Mouse (Mus musculus): ENCODE results near the gene Plxnb2. TPM values are rescaled to one million over a fixed set of nuclear protein-coding genes. Genes with fewer than 3 reads are reported as not detected.

The Plxnb2 gene
- polyA plus RNA-seq, 1 experiment from 2014 or later, result 152 TPM

DNA sequence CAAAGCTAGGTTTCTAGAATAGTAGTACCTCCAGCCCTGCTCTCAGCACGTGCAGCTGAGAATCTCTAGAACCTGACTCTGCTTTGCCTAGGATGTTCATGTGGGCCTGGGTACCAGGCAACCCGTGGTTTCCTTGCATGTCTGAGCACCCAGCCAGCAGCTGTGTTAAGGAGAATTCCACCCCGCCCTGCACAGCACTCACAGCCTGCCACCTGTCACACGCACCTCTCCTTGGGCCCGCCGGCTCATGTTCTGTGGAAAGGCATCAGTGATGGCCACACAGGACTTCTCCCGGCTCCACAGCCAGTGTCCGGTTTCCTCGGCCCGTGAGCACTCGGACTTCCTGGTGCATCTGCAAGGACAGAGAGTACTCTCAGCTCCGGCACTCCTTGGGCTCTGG is 15.1 kb downstream of the Plxnb2 start:
- Histone ChIP-seq H3K9me3 (no peaks in the 10 kb centered on the region), H3K27me3 (replicated peaks; ENCODE audit: low read depth, poor library complexity, severe bottlenecking) (no peaks in the 10 kb centered on the region), H3K27ac (replicated peaks) (no peak overlapping the region), H3K4me1 (peaks cover 27% of the 10 kb centered on the region), H3K36me3 (replicated peaks) (peaks cover 100% of the 10 kb centered on the region), H3K4me3 (no peak overlapping the region)
- 93% methylated on average over 12 of the region's 12 CpGs for WGBS
- no peak for DNase-seq (ENCODE audit: low spot score)

DNA sequence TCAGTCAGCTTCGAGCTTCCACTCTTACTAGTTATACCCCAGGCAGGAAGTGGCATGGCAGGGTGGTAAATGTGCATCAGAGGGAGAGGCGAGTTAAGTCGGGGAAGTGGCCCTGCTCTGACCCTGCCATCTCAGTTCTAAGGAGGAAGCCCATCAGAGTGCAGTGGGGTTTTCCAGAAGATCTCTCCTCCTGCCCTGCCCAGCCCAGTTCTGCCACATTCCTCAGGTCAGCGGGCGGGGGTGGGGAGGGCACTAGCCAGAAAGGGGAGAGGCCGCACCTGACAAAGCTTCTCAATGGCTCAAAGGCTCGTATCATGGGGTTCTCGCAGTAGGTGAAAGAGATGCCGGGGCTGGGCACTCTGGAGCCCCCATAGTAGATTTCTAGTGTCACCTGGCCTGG is 19.2 kb downstream of the Plxnb2 start:
- peaks cover 100% of the 10 kb centered on the region for H3K36me3 ChIP-seq (replicated peaks)
- DNase-seq (ENCODE audit: low spot score), result peak; percentile 36
- no peak overlapping the region for H3K27ac ChIP-seq (replicated peaks)
- 0 out of 2 replicates have a peak overlapping the region, but pooled peaks have one; percentile 5 for H3K4me3 ChIP-seq
- no peaks in the 10 kb centered on the region for H3K27me3 ChIP-seq (replicated peaks; ENCODE audit: low read depth, poor library complexity, severe bottlenecking)
- H3K4me1 ChIP-seq, result peaks cover 8% of the 10 kb centered on the region; the same call in 1 of the 2 replicates
- WGBS, result 83% methylated on average over 9 of the region's 9 CpGs
- H3K9me3 ChIP-seq, result no peaks in the 10 kb centered on the region

DNA sequence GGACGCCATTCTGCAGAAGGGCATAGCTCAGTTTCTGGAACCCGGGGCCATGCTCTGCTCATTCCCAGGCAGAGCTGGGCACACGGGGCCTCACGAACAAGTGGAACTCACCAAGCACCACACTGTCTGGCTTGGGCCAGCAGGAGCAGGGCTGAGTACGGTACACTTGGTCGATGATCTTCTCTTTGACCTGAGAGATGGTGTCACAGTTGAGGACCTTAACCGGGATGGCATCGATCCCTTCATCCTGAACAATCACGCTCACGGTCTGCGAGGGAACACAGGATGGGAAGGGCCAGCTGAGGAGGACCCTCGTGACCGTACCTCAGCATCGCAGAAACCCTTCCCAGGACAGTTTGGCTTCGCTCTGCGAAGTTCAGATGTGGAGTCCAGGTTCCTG is 22.1 kb downstream of the Plxnb2 start:
- no peaks in the 10 kb centered on the region for H3K9me3 ChIP-seq
- peak overlapping the region; percentile 11; the same call in 1 of the 2 replicates for H3K4me3 ChIP-seq
- 94% methylated on average over 16 of the region's 16 CpGs for WGBS
- DNase-seq (ENCODE audit: low spot score), result no peak
- H3K27ac ChIP-seq (replicated peaks), result no peak overlapping the region
- H3K27me3 ChIP-seq (replicated peaks; ENCODE audit: low read depth, poor library complexity, severe bottlenecking), result no peaks in the 10 kb centered on the region
- H3K4me1 ChIP-seq, result peaks cover 8% of the 10 kb centered on the region; the same call in 1 of the 2 replicates
- peaks cover 100% of the 10 kb centered on the region for H3K36me3 ChIP-seq (replicated peaks)

DNA sequence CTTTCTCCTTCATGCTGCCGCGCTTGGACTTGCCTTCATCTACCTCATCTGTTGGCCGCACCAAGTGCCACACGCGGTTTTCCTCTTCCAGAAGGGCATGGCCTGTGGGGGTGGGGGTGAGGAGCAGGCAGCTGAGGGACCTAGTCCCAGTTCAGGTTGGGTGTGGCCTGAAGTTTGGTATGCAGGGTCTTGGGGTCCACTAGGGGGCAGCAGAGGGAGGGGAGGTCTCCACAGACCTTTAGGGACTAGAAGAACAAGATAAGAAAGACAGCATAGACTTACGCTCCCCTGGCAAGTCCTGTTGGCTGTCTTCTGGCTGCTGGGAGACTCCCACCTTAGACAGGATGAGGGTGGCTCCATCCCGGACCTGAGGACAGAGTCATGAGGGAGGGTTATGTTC is 22.6 kb downstream of the Plxnb2 start:
- peak; percentile 79 for DNase-seq (ENCODE audit: low spot score)
- Histone ChIP-seq H3K27ac (replicated peaks) (no peak overlapping the region), H3K4me1 (peaks cover 8% of the 10 kb centered on the region; the same call in 1 of the 2 replicates), H3K4me3 (no peak overlapping the region), H3K9me3 (no peaks in the 10 kb centered on the region), H3K27me3 (replicated peaks; ENCODE audit: low read depth, poor library complexity, severe bottlenecking) (no peaks in the 10 kb centered on the region), H3K36me3 (replicated peaks) (peaks cover 98% of the 10 kb centered on the region)
- WGBS, result 68% methylated on average over 7 of the region's 7 CpGs

DNA sequence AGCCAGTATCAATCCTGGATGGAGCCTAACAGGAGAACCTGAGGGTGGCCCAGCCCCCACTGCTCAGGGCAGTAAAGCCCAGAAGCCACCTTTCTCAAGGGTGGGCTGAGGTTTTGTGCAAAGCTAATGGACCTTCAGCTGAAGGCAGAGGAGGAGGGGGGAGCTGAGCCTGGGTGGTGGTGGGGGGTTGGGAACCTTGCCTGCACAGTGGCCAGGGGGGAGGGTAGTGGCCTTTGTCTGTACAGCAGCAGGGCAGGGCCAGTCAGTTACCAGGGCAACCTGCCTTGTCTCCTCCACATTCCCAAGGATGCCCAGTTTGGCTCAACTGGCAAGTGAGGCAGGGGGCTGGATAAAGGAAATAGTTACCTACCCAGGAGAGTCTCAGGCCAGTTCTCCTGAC is 28.3 kb downstream of the Plxnb2 start:
- Histone ChIP-seq H3K27ac (replicated peaks) (peak overlapping the region; percentile 74), H3K36me3 (replicated peaks) (peaks cover 44% of the 10 kb centered on the region), H3K9me3 (no peaks in the 10 kb centered on the region), H3K4me3 (peak overlapping the region; percentile 11; the same call in 1 of the 2 replicates), H3K27me3 (replicated peaks; ENCODE audit: low read depth, poor library complexity, severe bottlenecking) (peaks cover 31% of the 10 kb centered on the region), H3K4me1 (peaks cover 41% of the 10 kb centered on the region)
- peak; percentile 62 for DNase-seq (ENCODE audit: low spot score)

DNA sequence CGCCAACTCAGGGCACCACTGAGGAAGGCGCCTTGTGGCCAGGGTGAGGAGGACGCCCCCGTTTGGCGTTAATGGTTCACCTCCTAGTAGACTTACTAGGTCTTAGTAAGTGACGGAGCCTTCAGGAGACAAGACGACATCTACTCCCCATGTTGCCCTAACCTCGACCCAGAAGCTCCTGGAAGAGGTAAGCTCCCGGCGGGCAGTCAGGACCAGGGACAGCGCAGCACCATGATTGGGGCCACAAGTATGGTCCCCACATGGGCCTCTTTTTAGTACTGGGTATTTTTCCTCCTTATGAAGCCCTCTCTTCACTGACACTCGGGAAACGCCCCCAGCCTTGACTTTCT is 30.6 kb downstream of the Plxnb2 start:
- Histone ChIP-seq H3K36me3 (replicated peaks) (peaks cover 31% of the 10 kb centered on the region), H3K4me1 (peaks cover 59% of the 10 kb centered on the region), H3K9me3 (no peaks in the 10 kb centered on the region), H3K4me3 (peak overlapping the region; percentile 83), H3K27ac (replicated peaks) (peak overlapping the region; percentile 88), H3K27me3 (replicated peaks; ENCODE audit: low read depth, poor library complexity, severe bottlenecking) (peaks cover 54% of the 10 kb centered on the region)
- DNase-seq (ENCODE audit: low spot score), result peak; percentile 79
- 3% methylated on average over 13 of the region's 13 CpGs for WGBS

DNA sequence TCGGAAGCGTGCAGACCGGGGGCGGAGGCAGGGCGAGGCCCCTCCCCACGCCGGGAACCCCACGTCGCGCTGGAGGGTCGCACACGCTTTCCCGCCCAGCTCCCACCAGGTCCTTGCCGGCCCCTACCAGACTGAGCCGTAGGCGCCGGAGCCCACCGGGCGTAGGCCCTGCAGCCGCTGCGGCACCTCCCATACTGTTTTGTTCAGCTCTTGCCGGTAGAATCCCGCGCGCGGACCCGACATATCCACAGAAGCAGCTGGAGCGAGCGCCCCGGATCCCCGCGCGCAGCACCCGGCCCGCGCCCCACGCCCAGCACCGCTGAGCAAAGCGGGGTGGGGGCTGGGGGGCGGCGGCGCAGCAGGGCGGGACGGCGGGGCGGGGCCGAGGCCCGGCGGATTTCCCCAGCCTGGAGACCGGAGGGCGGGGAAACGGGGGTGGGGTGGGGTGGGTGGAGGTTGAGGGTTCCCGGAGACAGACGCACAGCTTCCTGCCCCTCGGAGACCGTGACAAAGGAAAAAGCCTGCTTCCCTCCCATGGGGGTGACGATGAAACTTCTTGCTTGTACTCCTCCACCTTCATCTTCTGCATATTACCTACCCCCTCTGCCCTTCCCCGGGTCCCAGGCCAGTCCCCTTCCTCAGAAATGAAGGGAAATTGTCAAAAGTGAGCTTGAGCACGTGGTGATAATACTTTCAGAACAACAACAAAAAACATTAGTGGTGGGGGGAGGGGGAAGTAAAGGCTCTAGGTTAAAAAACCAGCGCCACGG is 31.1 kb downstream of the Plxnb2 start, which contains the start of gene Mapk11:
Gene Mapk11 (minus strand): TSS at position 358 of the 770 bp plus-strand sequence.
- DNase-seq (ENCODE audit: low spot score), result peak; percentile 67
- Histone ChIP-seq H3K9me3 (no peaks in the 10 kb centered on the region), H3K4me1 (peaks cover 59% of the 10 kb centered on the region), H3K27ac (replicated peaks) (peak within 1 kb of the TSS; percentile 88), H3K4me3 (peak within 1 kb of the TSS; percentile 83), H3K36me3 (replicated peaks) (peaks cover 31% of the 10 kb centered on the region), H3K27me3 (replicated peaks; ENCODE audit: low read depth, poor library complexity, severe bottlenecking) (peaks cover 60% of the 10 kb centered on the region)
- under 1% methylated on average over 49 of the region's 61 CpGs for WGBS

DNA sequence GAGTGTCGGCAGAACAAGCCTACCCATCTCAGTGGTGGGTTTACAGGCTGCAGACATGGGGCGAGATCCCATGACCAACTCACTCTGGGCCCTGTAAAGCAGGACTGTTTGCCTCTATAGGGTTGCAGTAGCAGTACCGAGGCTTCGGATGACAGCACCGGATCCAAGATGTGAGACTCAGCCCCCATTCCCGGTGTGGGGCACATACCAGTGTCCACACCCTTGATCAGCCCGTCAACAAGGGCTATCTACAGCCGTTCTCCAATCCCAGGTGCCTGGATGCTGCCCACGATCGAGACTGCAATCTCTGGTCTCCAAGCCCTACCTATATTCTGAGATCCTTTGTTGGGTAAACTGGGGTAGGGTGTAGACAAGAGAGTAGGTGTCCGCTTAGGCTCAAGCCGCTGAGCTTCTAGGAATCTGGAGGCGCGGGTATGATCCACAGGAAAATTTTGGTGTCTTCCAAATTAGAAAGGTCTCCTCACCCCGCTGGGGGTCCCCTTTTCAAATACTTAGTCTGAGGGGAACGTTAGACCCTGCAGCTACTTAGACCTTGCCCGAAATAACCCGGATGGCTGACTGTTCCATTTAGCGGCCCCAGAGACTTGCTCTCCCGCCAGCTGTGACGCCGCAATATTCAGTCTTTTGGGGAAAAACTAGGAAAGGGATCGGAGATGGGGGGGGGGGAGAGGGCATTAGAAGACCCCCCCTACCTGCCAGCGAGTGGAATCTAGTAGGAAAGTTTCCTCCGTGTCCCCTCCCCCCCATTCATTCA is 31.9 kb downstream of the Plxnb2 start:
- Histone ChIP-seq H3K27ac (replicated peaks) (peak overlapping the region; percentile 88), H3K4me1 (peaks cover 59% of the 10 kb centered on the region), H3K36me3 (replicated peaks) (peaks cover 30% of the 10 kb centered on the region), H3K27me3 (replicated peaks; ENCODE audit: low read depth, poor library complexity, severe bottlenecking) (peaks cover 68% of the 10 kb centered on the region), H3K4me3 (peak overlapping the region; percentile 83), H3K9me3 (no peaks in the 10 kb centered on the region)
- whole genome bisulfite sequencing, result 8% methylated on average over 25 of the region's 25 CpGs
- DNase-seq (ENCODE audit: low spot score), result no peak

DNA sequence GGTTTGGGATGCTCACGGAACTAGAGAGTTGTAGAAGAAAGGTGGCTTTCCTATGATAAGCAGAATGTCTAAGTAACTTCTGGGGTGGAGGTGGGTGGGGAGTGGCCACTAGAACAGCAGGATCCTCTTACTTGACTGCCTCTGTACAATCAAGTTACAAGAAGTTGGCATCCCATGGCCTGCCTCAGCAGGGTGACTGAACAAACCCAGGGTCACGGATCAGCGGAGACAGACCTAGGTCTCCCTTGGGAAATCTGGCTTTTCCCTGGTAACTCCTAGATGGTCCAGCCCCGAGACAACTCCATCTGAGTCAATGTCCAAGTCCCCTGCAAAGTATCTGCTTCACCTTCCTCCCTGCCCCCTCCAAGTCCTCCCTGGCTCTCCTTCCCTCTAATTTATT is 32.7 kb downstream of the Plxnb2 start:
- peaks cover 32% of the 10 kb centered on the region for H3K36me3 ChIP-seq (replicated peaks)
- 38% methylated on average over 4 of the region's 4 CpGs for WGBS
- DNase-seq (ENCODE audit: low spot score), result no peak
- H3K27me3 ChIP-seq (replicated peaks; ENCODE audit: low read depth, poor library complexity, severe bottlenecking), result peaks cover 76% of the 10 kb centered on the region
- peak overlapping the region; percentile 83 for H3K4me3 ChIP-seq
- no peak overlapping the region for H3K27ac ChIP-seq (replicated peaks)
- no peaks in the 10 kb centered on the region for H3K9me3 ChIP-seq
- H3K4me1 ChIP-seq, result peaks cover 59% of the 10 kb centered on the region

DNA sequence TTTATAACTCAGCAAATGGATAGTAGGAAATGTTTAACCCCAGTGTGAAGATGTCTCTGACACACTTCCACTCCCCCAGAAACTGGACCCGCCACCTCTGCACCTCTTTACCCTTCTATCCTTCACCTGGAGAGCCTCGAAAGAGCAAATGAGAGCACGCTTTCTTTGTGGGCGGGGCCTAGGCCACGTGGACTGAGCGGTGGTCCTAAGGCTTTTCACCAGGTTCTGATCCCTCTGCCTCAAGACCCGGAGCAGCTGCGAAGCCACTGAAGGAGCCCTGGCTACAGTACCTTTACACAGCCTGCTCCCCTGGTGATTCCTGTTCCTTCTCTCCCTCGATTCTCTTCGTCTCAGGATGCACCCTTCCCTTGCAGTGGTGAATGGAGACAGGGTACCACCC is 33.1 kb downstream of the Plxnb2 start:
- WGBS, result 25% methylated on average over 10 of the region's 10 CpGs
- H3K9me3 ChIP-seq, result no peaks in the 10 kb centered on the region
- peaks cover 54% of the 10 kb centered on the region for H3K4me1 ChIP-seq
- H3K4me3 ChIP-seq, result peak overlapping the region; percentile 83
- no peak overlapping the region for H3K27ac ChIP-seq (replicated peaks)
- peak; percentile 30 for DNase-seq (ENCODE audit: low spot score)
- peaks cover 33% of the 10 kb centered on the region for H3K36me3 ChIP-seq (replicated peaks)
- peaks cover 80% of the 10 kb centered on the region for H3K27me3 ChIP-seq (replicated peaks; ENCODE audit: low read depth, poor library complexity, severe bottlenecking)

DNA sequence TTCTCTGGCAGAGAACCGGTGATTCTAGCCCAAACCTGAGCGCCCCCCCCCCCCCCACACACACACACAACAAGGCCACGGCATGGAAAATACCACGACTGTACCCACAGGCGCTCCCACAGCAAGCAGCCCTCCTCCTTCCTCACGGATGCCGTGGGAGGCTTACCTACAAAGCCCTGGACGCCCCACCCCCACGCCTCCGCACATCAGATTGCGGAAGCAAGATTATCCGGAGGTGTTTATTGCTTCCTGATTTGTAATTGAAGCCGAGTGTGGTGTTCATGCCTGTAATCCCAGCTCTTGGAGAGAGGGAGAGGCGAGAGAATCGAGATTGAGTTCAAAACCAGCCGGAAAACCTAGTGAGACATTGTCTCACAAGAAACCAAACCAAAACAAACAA is 33.6 kb downstream of the Plxnb2 start:
- peaks cover 54% of the 10 kb centered on the region for H3K4me1 ChIP-seq
- no peaks in the 10 kb centered on the region for H3K9me3 ChIP-seq
- WGBS, result 13% methylated on average over 16 of the region's 16 CpGs
- H3K36me3 ChIP-seq (replicated peaks), result peaks cover 33% of the 10 kb centered on the region
- H3K4me3 ChIP-seq, result peak overlapping the region; percentile 83
- peak overlapping the region; percentile 65 for H3K27ac ChIP-seq (replicated peaks)
- DNase-seq (ENCODE audit: low spot score), result no peak
- peaks cover 84% of the 10 kb centered on the region for H3K27me3 ChIP-seq (replicated peaks; ENCODE audit: low read depth, poor library complexity, severe bottlenecking)

DNA sequence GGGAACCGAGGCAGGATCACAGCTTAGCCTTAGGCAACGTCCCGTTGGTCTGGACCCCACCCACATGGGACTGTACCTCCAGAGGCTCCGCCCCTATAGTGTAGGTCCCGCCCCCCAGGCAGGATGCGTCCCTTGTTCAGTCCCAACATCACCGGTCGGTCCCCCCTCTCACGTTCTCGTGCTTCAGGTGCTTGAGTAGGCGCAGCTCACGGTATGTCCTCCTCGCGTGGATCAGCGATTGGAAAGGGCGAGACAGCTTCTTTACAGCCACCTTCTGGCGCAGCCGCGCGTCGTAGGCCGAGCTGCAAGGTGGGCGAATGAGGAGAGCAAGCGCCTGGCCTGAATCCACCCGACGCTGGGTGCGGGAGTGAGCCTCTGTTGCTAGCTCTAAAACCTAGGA is 34.1 kb downstream of the Plxnb2 start:
- H3K27me3 ChIP-seq (replicated peaks; ENCODE audit: low read depth, poor library complexity, severe bottlenecking), result peaks cover 89% of the 10 kb centered on the region
- 2% methylated on average over 27 of the region's 27 CpGs for WGBS
- DNase-seq (ENCODE audit: low spot score), result peak; percentile 57
- peaks cover 58% of the 10 kb centered on the region for H3K4me1 ChIP-seq
- peak overlapping the region; percentile 65 for H3K27ac ChIP-seq (replicated peaks)
- H3K9me3 ChIP-seq, result no peaks in the 10 kb centered on the region
- H3K4me3 ChIP-seq, result peak overlapping the region; percentile 83
- peaks cover 33% of the 10 kb centered on the region for H3K36me3 ChIP-seq (replicated peaks)
